Mouse (Mus musculus): Measurements from ENCODE around the gene Susd4.

- TF ChIP-seq CTCF (IDR thresholded peaks at IDR 0.05; ENCODE audit: borderline replicate concordance, control insufficient read depth, extremely low read depth, insufficient read depth, low read length, poor library complexity) (no peak), POLR2A (IDR thresholded peaks at IDR 0.05; ENCODE audit: control insufficient read depth, extremely low read depth, insufficient read depth, low read length, poor library complexity) (no peak)
These were observed 55.3 kb downstream of the Susd4 start for GRCm38 (mm10) chr1:182818931-182819330.

All from thymus, adult 2 months (tissue).